Comparison of ENCODE assay signal across 23 mouse cellular contexts in the genomic region with DNA sequence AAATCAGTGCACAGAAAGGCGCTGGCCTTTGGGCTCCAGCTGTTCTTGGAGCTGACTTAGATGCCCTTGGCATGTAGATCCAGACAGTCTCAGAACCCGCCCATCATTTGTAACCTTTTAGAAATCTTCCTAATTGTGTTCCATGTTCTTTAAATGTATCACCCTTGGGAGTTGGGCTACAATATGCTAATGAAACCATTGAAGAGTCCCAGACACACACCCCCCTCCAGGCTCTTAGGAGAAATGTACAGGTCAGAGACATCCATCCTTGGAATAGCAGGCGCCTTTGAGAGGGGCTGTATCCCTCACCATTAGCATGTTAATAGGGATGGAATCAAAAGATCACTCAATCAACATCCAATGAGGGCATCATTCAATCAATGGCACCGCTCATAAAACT.
A peak's percentile ranks its signal among the peaks of the same experiment; 100 is the strongest.
DNase-seq lines count a peak whose midpoint lies in the region; ATAC-seq lines count a peak whose summit lies in the region.
"Had no signal": no experiment of that assay in that cellular context is flagged by ENCODE, and none has a peak within 500 bp of the region (broad histone marks: within the 10 kb centered on the region; RNA-seq: fewer than 3 reads in every experiment).

No protein-coding gene starts in this region.

- no peaks in the 10 kb centered on the region for H3K9me3 ChIP-seq in midbrain, embryonic 11.5 days (ENCODE audit: control insufficient read depth, low read length)
- H3K9me3 ChIP-seq in midbrain, embryonic 10.5 days (replicated peaks), result no peaks in the 10 kb centered on the region
- H3K9me3 ChIP-seq in midbrain, embryonic 12.5 days, result no peaks in the 10 kb centered on the region
- H3K9me3 ChIP-seq: embryonic facial prominence, embryonic 13.5 days; heart, embryonic 15.5 days; kidney, embryonic 15.5 days; limb, embryonic 12.5 days had no signal

- H3K4me2 ChIP-seq in midbrain, embryonic 11.5 days, result no peak overlapping the region
- H3K4me2 ChIP-seq in midbrain, embryonic 12.5 days (replicated peaks), result no peak overlapping the region
- H3K4me2 ChIP-seq: embryonic facial prominence, embryonic 13.5 days; heart, embryonic 15.5 days; kidney, embryonic 15.5 days; limb, embryonic 12.5 days; liver, embryonic 11.5 days had no signal

- DNase-seq in embryo, embryonic 11 days, result peak; percentile 20
- no peak for DNase-seq in embryo, embryonic 9.5 days (ENCODE audit: extremely low spot score)
- peak; percentile 80 for DNase-seq in midbrain, embryonic 11.5 days (ENCODE audit: low spot score, missing footprints)
- no peak for DNase-seq in midbrain, embryonic 10.5 days (ENCODE audit: low spot score)
- DNase-seq in right cerebral cortex, postnatal 25 days, result no peak
- no peak for DNase-seq in spleen, postnatal 36 days (ENCODE audit: low spot score in 2 of 2)
- DNase-seq: adrenal gland, postnatal 10 days; cerebellum, adult 8-10 months; heart, postnatal 4 days; kidney, postnatal 4 days; liver, postnatal 0 days had no signal

- WGBS in midbrain, embryonic 11.5 days, result 55% methylated on average over 4 of the region's 4 CpGs
- 75% methylated on average over 4 of the region's 4 CpGs for WGBS in midbrain, embryonic 10.5 days
- 46% methylated on average over 4 of the region's 4 CpGs for WGBS in midbrain, embryonic 12.5 days

- H3K4me3 ChIP-seq in midbrain, embryonic 11.5 days (ENCODE audit: low read depth, low read length), result no peak overlapping the region
- no peak overlapping the region for H3K4me3 ChIP-seq in midbrain, embryonic 10.5 days
- no peak overlapping the region for H3K4me3 ChIP-seq in midbrain, embryonic 12.5 days
- H3K4me3 ChIP-seq: embryonic facial prominence, embryonic 13.5 days; erythroblast, embryonic 14.5 days; heart, embryonic 15.5 days; kidney, embryonic 15.5 days; limb, embryonic 12.5 days had no signal

- no peak overlapping the region for H3K9ac ChIP-seq in midbrain, embryonic 11.5 days (ENCODE audit: low read length)
- H3K9ac ChIP-seq in midbrain, embryonic 12.5 days (replicated peaks), result no peak overlapping the region
- H3K9ac ChIP-seq: embryonic facial prominence, embryonic 13.5 days; heart, embryonic 15.5 days; kidney, embryonic 15.5 days; limb, embryonic 12.5 days; liver, postnatal 0 days had no signal

- H3K27ac ChIP-seq in midbrain, embryonic 11.5 days (ENCODE audit: low read depth, low read length), result no peak overlapping the region
- no peak overlapping the region for H3K27ac ChIP-seq in midbrain, embryonic 10.5 days (replicated peaks)
- 0 out of 2 replicates have a peak overlapping the region, but pooled peaks have one; percentile 39 for H3K27ac ChIP-seq in midbrain, embryonic 12.5 days (replicated peaks)
- H3K27ac ChIP-seq: embryonic facial prominence, embryonic 13.5 days; heart, embryonic 15.5 days; kidney, embryonic 15.5 days; limb, embryonic 12.5 days; macrophage had no signal

- H3K36me3 ChIP-seq in midbrain, embryonic 11.5 days (ENCODE audit: control insufficient read depth, insufficient read depth, low read length), result no peaks in the 10 kb centered on the region
- no peaks in the 10 kb centered on the region for H3K36me3 ChIP-seq in midbrain, embryonic 10.5 days
- H3K36me3 ChIP-seq in midbrain, embryonic 12.5 days, result no peaks in the 10 kb centered on the region
- H3K36me3 ChIP-seq: embryonic facial prominence, embryonic 13.5 days; heart, embryonic 15.5 days; kidney, embryonic 15.5 days; limb, embryonic 12.5 days had no signal

- no peak for ATAC-seq in midbrain, embryonic 11.5 days (ENCODE audit: low FRiP score)
- 0 out of 2 replicates have a peak, but pooled peaks have one; percentile 27 for ATAC-seq in midbrain, embryonic 12.5 days (ENCODE audit: low FRiP score, low read depth)
- ATAC-seq in granulocyte monocyte progenitor cell, adult 5-6 weeks (replicated peaks; ENCODE audit: poor library complexity, severe bottlenecking), result no peak
- ATAC-seq: activated CD4-positive, CD25-positive, alpha-beta regulatory T cell, adult 4 months; intestine, postnatal 0 days; liver, postnatal 0 days; lung, postnatal 0 days had no signal

- no peaks in the 10 kb centered on the region for H3K27me3 ChIP-seq in midbrain, embryonic 11.5 days (ENCODE audit: control insufficient read depth, insufficient read depth, low read length)
- H3K27me3 ChIP-seq in midbrain, embryonic 10.5 days (ENCODE audit: low read depth, poor library complexity, severe bottlenecking), result no peaks in the 10 kb centered on the region
- H3K27me3 ChIP-seq in midbrain, embryonic 12.5 days, result no peaks in the 10 kb centered on the region
- H3K27me3 ChIP-seq: embryonic facial prominence, embryonic 13.5 days; heart, embryonic 15.5 days; kidney, embryonic 15.5 days; limb, embryonic 12.5 days had no signal

- peaks cover 5% of the 10 kb centered on the region for H3K4me1 ChIP-seq in midbrain, embryonic 11.5 days (ENCODE audit: control insufficient read depth, insufficient read depth, low read length)
- H3K4me1 ChIP-seq in midbrain, embryonic 10.5 days, result peaks cover 13% of the 10 kb centered on the region; the same call in 1 of the 2 replicates
- H3K4me1 ChIP-seq in midbrain, embryonic 12.5 days, result peaks cover 15% of the 10 kb centered on the region
- H3K4me1 ChIP-seq: heart, embryonic 15.5 days; kidney, embryonic 15.5 days; limb, embryonic 12.5 days had no signal

Comparison
In these comparisons a context has a peak if more than half of its experiments do, and no peak if none do; other contexts are left out.
1. DNase-seq: peak in embryo, embryonic 11 days (single experiment) and midbrain, embryonic 11.5 days (single experiment); none in embryo, embryonic 9.5 days (single experiment), midbrain, embryonic 10.5 days (single experiment), right cerebral cortex, postnatal 25 days (single experiment) and spleen, postnatal 36 days (0 of 2).